Mouse (Mus musculus): ENCODE results near the gene Cryba4.

Cryba4 gene

DNA sequence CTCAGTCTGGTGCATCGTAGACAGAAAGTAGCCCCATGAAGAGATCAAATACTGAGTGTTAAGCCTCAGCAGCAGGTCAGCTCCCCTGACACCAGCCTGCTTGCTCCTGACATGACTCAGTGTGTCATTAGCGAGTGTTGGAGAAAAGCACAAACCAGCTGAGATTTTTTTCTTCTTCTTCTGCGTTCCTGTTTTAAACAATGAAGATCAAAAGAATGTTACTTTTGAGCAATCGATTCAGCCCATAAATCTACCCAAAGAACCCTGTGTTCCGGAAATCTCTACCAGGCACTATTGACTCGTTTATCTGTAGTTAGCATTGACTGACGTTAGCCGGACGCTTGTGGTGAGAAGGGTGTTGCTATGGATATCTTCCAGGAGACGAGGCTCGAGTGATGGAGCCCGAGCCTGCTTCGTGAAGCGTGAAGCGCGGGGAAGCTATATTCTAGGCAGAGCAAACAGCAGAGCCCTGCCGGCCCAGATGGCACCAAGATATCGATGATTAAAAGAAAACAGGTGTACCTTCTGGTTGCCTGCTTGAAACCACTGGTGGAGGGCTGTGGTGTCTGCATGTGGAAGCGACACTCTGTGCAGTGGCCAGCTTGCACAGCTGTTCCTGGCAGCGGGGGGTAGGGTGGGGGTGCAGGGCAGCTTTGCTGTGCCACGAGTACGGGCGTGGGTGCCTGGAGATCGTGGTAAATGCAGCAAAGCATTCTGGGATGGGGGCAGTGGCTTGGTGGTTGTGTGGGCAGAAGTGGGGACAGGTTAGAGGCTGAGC is 18.6 kb upstream of the Cryba4 start:
- in situ Hi-C loops (cut with MboI, MseI): loop anchor here in 1 of 2 experiments (10.0 kb wide), 2 partner anchors 1554 to 1996 kb away; no protein-coding TSS in a partner anchor

DNA sequence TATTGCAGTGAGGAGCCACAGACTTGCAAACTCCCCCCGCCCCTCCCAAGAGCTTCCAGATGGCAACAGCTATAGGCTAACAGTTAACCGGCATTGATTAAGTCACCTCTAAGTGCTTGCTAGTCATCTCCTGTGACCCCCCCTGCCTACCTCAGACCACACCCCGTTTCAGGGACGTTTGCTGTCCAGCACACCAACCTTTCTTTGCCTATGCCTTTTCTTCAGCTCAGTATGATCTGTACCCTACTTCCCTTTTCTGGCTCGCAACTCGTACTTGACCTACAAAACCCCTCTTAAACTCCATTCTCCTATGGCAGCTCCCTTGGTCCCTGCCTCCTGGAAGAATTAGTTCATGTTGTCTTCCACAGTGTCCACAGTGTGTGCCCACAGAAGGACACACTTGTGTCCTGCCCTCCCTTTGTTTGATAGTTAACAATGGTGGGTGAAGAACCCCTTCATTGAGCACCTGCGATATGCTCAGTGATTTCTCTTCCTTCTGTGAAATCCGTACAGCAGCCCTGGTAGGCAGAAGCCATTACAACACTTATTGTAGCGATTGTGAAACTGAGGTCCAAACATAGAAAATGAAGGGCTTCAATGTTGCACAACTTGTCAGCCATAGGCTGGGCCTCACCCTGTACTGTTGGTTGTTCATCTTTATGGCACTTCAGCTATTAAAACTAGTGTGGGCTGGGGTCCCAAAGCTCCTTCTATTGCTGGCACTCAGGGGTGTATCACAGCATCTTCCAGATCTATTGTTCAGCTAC is 13.9 kb upstream of the Cryba4 start:
- in situ Hi-C loops (cut with MboI, MseI): no loop called here

DNA sequence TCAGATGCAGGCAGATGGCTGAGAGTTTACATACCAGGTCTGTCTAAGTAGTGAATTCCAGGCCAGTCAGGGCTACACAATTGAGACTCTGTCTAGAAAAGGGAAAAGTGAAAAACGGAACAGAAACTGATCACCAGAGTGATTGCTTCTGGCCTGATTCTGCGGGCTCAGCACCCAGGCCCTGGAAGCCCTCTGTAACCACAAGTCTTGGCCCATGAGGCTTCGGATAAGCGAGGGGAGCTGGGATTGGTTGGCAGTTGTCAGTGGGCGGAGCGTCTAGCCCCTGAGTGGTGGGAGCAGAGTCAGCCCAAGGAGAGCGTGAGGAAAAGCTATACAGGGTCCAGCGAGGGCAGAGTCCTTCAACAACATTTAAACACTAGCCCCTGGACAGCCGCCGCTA is 13.2 kb upstream of the Cryba4 start:
- in situ Hi-C loops (cut with MboI, MseI): no loop called here

DNA sequence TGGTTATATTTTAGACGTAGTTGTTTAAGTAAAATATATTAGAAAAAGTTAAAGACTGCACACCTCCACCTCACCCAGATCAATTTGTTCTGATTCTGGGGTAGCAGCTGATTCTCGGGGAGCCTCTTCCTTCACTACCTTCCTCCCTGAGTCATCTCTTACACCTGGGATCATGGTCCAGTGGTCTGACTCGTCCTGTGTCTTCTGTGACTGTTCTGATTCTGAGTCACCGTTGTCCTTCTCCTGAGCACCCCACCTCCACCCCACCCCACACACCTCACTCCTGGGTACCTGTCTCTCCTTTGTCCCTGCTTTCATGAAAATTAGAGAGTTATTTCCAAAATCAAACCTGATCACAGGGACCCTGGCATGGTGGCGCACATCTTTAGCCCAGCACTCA is 12.8 kb upstream of the Cryba4 start:
- in situ Hi-C loops (cut with MboI, MseI): no loop called here

DNA sequence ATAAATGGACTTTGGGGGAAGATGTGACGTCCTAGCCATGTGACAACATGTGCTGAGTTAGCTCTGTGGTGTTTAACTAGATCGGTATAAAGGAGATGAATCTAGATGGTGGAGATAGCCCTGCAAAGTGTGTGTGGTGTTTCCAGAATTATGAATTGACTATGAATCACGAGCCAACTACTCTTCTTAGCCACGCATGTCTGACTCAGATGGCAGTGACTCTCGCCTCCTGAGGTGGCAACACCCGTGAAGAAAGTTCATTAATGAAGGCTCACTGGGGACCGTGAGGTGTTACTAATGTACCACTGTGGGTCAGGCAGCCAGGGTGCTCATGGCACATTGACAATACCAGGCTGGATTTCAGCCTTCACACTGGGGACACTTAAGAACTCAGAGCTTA is 11.8 kb upstream of the Cryba4 start:
- in situ Hi-C loops (cut with MboI, MseI): no loop called here

DNA sequence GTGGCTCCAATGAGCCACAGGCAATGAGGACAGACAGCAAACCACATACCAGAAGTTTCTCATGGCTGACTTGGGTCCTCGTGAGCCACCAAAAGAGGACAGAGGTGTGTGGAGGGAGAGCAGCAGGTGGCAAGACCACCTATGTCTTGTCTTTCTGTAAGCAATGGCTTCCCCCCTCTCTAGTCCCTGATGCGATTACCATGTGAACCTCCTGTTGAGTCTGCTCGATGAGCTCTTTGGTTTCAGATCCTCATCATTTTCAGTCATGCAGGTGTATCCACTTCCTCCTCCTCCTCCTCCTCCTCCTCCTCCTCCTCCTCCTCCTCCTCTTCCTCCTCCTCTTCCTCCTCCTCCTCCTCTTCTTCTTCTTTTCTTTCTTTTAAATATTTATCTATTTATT is 8.5 kb upstream of the Cryba4 start:
- in situ Hi-C loops (cut with MboI, MseI): no loop called here

DNA sequence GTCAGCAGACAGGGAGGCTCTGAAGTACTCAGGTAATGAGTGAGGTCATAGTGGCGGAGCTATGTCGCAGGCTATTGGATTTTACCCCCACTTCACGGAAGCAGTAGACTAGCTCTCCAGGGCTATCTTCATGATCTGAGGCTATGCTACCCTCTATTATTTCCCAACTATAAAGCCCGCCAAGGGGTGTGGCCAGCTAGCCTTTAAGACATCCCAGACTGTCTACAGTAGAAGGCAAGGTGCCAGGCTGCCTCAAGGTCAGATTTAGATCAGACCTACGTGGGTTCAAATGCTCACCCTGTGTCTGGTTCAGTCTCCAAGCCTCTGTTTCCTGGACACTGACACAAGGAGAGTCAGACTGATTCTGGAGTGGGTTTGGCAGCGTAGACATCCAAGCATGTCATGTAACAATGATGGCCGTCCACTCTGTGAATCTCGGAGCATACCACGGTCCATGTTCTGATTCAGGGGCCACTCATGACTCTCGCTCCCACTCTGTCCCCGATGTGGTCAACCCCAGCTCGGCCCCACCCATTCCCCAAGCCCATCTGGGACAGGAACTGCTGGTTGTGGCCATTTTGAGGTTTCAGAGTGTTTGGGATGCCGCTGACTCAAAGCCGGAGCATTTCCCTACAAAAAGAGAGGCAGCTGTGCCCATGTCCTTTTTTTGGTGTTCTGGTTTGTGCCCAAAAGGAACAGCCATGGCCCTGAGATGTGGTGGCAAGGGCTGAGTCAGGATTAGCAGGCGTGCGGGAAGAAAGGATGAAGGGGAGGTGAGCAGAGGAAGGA is 7.7 kb upstream of the Cryba4 start:
- in situ Hi-C loops (cut with MboI, MseI): no loop called here

DNA sequence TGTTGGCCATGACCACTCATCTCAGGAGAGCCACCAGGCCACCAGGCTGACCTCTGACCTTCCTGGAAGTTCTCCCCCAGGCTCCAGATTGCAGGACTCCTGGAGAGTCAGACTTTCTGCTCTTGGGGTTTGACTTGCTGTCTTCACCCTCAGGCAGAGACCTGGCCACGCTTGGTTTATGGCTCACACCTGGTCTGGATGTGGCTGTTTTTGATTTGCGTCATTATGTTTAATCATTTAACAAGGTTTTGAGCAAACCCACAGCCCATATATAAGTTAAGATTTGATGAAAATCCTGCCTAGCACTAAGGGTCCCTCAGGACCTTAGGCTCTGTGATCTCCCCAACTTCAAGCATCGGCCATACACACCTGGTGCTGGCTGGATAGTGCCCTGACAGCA is 5.6 kb upstream of the Cryba4 start:
- in situ Hi-C loops (cut with MboI, MseI): no loop called here

DNA sequence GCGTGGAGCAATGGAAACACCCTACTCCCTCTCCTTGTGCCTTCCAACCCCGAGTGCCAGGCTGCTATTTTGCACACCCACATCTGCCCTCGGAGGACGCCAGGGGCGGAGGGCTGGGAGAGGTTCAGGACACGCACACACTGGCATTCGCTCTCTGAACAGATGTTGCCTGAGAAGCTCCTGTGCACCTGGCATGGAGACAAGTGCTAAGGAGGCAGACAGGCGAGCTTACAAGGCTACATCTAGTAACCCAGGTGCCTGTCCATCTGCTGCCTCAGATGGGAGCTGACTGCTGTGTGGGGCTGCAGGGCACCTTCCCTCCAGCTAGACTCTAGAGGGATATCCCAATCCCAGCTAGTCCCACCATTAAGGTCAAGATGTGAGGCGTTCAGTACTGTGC is 4.1 kb upstream of the Cryba4 start:
- in situ Hi-C loops (cut with MboI, MseI): no loop called here

DNA sequence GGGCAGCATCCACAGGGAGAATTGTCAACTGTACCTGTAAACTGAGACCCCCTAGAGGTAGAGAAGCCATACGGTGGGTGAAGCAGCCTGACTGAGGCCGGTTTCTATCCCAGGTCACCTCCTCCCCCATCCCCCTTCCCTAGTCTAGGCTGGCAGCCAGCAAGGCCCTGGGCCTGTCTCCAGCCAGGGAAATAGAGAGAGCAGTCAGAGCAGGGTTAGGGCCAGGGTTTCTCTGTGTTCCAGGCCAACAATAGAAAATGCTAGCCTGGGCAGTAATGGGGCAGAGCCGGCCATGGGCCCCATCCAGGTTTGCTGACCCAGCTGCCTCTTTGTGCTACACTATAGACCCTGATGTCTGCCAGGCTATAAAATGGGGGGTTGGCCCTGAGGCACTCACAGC is 3.1 kb upstream of the Cryba4 start, which contains the start of gene Crybb1:
TSS of gene Crybb1 (plus strand) at position 390 of the 400 bp plus-strand sequence.
- in situ Hi-C loops (cut with MboI, MseI): no loop called here

DNA sequence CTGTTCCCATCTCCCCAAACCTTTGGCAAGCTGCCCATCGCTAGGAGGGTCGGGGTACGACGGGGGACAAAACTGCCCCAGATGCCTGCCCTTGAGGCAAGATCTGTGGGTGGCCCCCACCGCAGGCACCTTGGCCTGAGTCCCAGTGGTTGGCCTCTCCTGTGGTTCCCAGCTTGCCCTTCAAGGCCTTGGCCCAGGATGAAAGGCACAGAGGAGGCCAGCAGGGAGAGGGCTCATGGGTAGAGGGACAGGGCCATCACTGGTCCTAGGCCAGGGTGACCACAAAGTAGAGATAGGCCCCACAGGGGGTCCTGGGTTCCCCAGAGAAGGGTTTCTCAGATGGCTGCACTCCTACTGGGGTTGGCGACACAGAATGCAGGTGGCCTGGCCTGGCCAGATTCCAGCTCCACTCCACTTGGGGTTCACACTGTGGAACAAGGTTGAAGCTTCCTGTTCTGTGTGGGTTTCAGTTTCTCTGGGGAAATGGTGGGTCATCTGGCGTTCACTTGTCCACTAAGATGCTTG is 2.0 kb upstream of the Cryba4 start:
- in situ Hi-C loops (cut with MboI, MseI): no loop called here

DNA sequence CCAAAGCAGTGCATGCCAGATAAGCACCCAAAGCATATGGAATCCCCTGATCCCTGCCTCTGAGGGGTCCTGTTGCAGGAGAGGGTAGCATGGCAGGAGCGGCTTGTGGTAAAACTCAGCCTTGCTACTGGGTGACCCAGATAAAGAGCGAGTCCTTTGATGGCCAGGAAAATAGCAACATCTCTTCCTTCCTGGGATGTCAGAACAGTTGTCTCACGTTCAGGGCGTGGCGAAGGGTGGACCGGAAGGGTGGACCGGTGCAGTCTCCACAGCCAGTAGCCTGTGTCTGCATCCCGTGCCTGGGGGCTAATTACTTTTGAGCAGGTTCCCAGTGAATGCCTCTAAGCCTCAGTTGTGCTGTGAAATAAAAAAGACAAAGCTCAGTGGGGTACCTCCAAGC is 851 bp upstream of the Cryba4 start:
- in situ Hi-C loops (cut with MboI, MseI): no loop called here

DNA sequence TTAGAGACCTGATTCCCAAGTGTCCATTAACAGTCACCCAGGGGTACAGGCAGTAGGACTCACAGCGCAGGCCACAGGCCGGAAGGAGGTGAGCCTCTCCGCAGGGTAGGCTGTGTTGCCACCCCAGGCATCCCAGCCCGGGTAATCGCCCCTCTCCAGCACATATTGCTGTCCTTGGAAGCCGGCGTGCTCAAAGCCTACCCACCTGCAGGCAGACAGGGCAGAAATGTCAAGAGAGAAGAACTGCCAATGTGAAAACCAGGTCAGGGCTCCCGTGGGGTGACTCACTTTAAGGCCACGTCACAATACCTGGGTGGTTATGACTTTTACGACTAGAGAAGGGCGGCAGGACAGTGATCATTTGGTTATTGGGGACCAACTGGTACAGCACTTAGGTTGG is 3.2 kb downstream of the Cryba4 start:
- in situ Hi-C loops (cut with MboI, MseI): no loop called here

DNA sequence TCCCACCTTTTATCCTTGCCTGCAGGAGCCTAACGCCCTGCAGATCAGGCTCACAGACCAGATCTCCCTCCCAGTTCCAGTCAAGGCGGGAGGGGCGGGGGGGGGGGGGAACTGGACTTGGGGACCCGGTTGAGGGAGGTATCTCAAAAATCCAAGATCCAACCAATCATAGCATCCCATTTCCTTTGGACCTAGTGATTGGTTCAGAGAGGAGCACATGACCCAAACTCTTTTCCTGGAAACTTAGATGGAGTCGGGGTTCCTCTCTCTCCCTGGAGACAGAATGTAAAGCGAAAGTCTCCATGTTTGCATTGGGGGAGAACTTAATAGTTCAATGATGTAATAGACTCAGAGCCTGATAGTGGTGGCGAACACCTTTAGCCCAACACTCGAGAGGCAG is 4.9 kb downstream of the Cryba4 start:
- in situ Hi-C loops (cut with MboI, MseI): no loop called here

DNA sequence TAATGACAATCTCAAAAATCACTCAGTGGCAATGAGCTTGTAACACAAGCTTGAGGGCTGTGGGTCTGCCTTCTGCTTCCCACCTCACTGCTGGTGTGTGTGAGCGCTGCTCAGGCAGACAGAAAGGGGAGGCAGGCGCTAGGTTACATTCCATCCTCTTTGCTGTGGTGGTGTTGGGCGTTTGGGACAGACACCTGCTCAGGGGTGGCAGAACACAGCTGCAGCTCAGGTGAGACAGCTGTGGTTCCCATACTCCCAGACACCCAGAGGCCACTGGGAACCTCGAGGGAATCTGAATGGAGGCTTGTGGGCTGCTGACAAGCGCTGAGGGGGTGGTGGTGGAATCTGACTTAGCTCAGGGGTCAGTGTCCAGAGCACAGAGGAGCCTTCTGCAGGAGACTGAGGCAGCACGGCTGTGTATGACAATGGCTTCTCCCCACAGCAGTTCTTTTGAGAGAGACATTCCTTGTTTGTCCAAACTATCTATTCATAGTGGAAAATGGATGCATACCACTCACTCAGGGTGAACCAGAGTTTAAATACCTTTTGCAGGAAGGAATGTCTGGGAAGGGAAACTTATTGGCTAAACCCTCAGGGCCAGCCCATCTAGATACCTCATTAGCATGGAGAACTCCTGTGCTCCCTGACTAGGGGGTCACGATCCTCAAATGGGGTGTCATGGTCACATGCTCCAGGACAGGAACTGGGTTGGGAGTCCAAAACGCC is 7.3 kb downstream of the Cryba4 start:
- in situ Hi-C loops (cut with MboI, MseI): loop anchor here (5.0 kb wide), 1 partner anchor 92 kb away; no protein-coding TSS in a partner anchor

DNA sequence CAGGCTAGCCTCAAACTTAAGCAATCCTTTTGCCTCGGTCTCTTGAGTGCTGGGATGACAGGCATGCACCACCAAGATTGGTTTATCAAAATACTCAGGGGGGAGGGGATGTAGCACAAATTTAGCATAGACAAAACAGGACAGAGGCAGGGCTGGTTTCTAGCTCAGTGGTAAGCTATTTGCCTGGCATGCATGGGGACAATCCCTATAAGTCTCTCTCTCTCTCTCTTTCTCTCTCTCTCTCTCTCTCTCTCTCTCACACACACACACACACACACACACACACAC is 8.1 kb downstream of the Cryba4 start:
- in situ Hi-C loops (cut with MboI, MseI): loop anchor here (5.0 kb wide), 1 partner anchor 93 kb away; no protein-coding TSS in a partner anchor

DNA sequence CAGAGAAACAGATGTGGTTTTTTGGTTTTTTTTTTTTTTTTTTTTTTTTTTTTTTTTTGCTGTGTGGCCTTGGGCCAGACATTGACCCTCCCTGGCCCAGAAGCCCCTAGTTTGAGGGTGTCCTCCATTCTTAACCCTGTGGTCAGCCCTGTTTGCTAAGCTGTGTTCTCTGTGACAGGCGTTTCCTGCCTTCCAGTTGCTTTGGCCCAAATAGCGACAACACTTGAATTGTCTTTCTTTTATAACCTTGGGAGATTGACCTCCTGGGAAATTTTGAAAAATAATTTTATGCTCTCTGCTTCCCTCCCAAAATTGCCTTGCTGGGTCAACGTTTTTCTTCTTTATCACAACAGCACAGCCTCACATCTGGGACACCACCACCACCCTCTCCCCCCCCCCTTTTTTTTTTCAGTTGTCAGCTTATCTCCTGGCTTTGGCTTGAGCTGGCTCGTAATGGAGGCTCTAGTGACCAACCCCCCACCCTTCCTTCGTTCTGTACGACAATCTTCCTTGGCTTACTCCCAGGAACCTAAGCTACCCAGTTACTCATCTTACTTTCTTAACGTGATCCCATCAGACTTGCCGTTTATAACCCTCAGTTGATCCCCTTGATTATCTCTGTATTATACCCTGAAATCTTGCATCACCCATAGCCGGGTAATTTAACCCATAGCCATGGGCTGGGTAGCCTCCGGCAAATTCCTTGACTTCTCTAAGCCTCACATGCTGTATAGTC is 8.6 kb downstream of the Cryba4 start:
- in situ Hi-C loops (cut with MboI, MseI): loop anchor here (5.0 kb wide), 1 partner anchor 94 kb away; no protein-coding TSS in a partner anchor

DNA sequence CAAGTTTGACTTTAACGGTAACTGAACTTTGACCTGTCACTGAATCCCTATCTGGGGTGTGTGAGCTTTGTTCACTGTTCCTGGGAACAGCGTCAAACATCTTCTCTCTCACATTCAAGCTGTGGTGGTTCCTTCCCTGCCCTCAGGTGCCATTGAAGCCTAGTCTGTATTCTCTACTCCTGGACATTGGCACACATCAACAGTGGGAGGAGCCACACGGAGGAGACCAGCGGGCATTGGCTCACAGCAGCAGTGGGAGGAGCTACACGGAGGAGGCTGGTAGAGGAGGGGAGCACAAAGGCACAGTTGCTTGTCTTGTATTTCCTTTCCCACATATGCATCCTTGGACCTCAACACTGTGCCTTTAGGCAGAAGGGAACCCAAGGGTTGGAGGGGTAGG is 9.3 kb downstream of the Cryba4 start:
- in situ Hi-C loops (cut with MboI, MseI): loop anchor here (5.0 kb wide), 1 partner anchor 94 kb away; no protein-coding TSS in a partner anchor

DNA sequence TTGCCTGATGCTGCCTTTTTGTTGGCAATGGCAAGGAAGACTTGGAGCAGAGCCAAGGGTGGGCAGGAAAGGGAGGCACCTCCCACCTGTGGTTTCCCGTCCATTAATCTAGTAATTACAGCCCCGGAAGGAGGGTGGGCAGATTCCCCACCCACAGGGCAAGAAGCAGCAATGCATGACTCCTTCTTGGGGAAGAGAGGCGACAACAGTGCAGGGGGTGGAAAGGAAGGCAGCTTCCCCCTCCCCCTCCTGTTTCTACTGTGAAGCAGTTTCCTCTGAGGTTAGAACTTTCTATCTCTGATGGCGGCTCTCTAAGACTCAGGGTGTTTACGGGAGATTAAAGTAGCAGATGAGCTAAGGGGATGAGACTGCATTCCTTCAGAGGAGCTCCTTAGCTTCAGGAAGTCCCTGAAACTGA is 9.9 kb downstream of the Cryba4 start:
- in situ Hi-C loops (cut with MboI, MseI): loop anchor here (5.0 kb wide), 1 partner anchor 95 kb away; no protein-coding TSS in a partner anchor

DNA sequence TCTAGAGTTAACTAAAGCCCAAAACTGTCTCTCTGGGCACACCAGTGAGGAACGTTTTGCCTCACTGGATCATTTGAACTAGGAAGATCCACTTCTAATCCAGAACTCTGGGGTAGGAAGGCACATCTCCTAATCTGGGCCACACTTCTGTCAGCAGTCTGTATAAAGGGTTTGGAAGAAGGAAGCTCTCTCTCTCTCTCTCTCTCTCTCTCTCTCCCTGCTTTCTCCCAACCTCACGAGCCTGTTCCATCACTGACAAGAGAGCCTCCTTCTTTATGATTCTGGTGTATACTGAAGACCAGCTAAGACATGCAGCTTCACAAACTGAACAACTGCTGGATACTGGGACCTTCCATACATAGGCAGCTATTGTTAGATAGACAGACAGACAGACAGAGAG is 10.5 kb downstream of the Cryba4 start:
- in situ Hi-C loops (cut with MboI, MseI): loop anchor here (5.0 kb wide), 1 partner anchor 95 kb away; no protein-coding TSS in a partner anchor

Measured in T-helper 17 cell (primary cell).